Mouse (Mus musculus): ENCODE results near the gene Cbl. TPM values are rescaled to one million over a fixed set of nuclear protein-coding genes. Genes with fewer than 3 reads are reported as not detected.

Gene Cbl
- polyA plus RNA-seq, 1 experiment: 8.2 TPM

GRCm38 (mm10) chr9:44143421-44143820, 90.4 kb downstream of the Cbl start:
- Histone ChIP-seq H3ac (ENCODE audit: control insufficient read depth, insufficient read length, low read depth) (no peak overlapping the region), H3K36me3 (ENCODE audit: control insufficient read depth, insufficient read depth) (peaks cover 26% of the 10 kb centered on the region), H3K79me3 (ENCODE audit: low read depth) (no peaks in the 10 kb centered on the region), H3K27me3 (ENCODE audit: control insufficient read depth, insufficient read depth, insufficient read length) (no peaks in the 10 kb centered on the region), H3K4me3 (ENCODE audit: insufficient read depth, poor library complexity, severe bottlenecking) (no peak overlapping the region), H3K79me2 (ENCODE audit: control insufficient read depth, insufficient read depth) (no peaks in the 10 kb centered on the region)
- TF ChIP-seq MAX (IDR thresholded peaks at IDR 0.05) (no peak), FOSL1 (IDR thresholded peaks at IDR 0.05; ENCODE audit: insufficient read depth, low read length, poor library complexity, severe bottlenecking) (no peak), CEBPB (IDR thresholded peaks at IDR 0.05; ENCODE audit: low read depth) (no peak), CTCF (IDR thresholded peaks at IDR 0.05; ENCODE audit: control insufficient read depth, insufficient read depth, insufficient read length) (no peak), MYOG (IDR thresholded peaks at IDR 0.05; ENCODE audit: control insufficient read depth, extremely low read depth, insufficient read length) (no peak), MYOD1 (IDR thresholded peaks at IDR 0.05; ENCODE audit: control insufficient read depth, insufficient read length, low read depth) (no peak), USF1 (IDR thresholded peaks at IDR 0.05; ENCODE audit: low read depth) (no peak)

- Histone ChIP-seq H3K79me2 (ENCODE audit: control insufficient read depth, insufficient read depth) (no peaks in the 10 kb centered on the region), H3K4me3 (ENCODE audit: insufficient read depth, poor library complexity, severe bottlenecking) (no peak overlapping the region), H3K27me3 (ENCODE audit: control insufficient read depth, insufficient read depth, insufficient read length) (no peaks in the 10 kb centered on the region), H3K79me3 (ENCODE audit: low read depth) (no peaks in the 10 kb centered on the region), H3ac (ENCODE audit: control insufficient read depth, insufficient read length, low read depth) (no peak overlapping the region), H3K36me3 (ENCODE audit: control insufficient read depth, insufficient read depth) (peaks cover 26% of the 10 kb centered on the region)
- TF ChIP-seq FOSL1 (IDR thresholded peaks at IDR 0.05; ENCODE audit: insufficient read depth, low read length, poor library complexity, severe bottlenecking) (no peak), CTCF (IDR thresholded peaks at IDR 0.05; ENCODE audit: control insufficient read depth, insufficient read depth, insufficient read length) (no peak), MAX (IDR thresholded peaks at IDR 0.05) (no peak), MYOG (IDR thresholded peaks at IDR 0.05; ENCODE audit: control insufficient read depth, extremely low read depth, insufficient read length) (no peak), CEBPB (IDR thresholded peaks at IDR 0.05; ENCODE audit: low read depth) (no peak), MYOD1 (IDR thresholded peaks at IDR 0.05; ENCODE audit: control insufficient read depth, insufficient read length, low read depth) (no peak), USF1 (IDR thresholded peaks at IDR 0.05; ENCODE audit: low read depth) (no peak)
These were observed 91.9 kb downstream of the Cbl start for GRCm38 (mm10) chr9:44141951-44142350.

GRCm38 (mm10) chr9:44137846-44138245, 96.0 kb downstream of the Cbl start:
- Histone ChIP-seq H3ac (ENCODE audit: control insufficient read depth, insufficient read length, low read depth) (no peak overlapping the region), H3K27me3 (ENCODE audit: control insufficient read depth, insufficient read depth, insufficient read length) (no peaks in the 10 kb centered on the region), H3K36me3 (ENCODE audit: control insufficient read depth, insufficient read depth) (peaks cover 5% of the 10 kb centered on the region), H3K79me3 (ENCODE audit: low read depth) (no peaks in the 10 kb centered on the region), H3K79me2 (ENCODE audit: control insufficient read depth, insufficient read depth) (no peaks in the 10 kb centered on the region), H3K4me3 (ENCODE audit: insufficient read depth, poor library complexity, severe bottlenecking) (no peak overlapping the region)
- TF ChIP-seq CEBPB (IDR thresholded peaks at IDR 0.05; ENCODE audit: low read depth): no peak
- no peak for TF ChIP-seq MAX (IDR thresholded peaks at IDR 0.05)
- no peak for TF ChIP-seq MYOD1 (IDR thresholded peaks at IDR 0.05; ENCODE audit: control insufficient read depth, insufficient read length, low read depth)
- TF ChIP-seq FOSL1 (IDR thresholded peaks at IDR 0.05; ENCODE audit: insufficient read depth, low read length, poor library complexity, severe bottlenecking): no peak
- TF ChIP-seq MYOG (IDR thresholded peaks at IDR 0.05; ENCODE audit: control insufficient read depth, extremely low read depth, insufficient read length): no peak
- TF ChIP-seq CTCF (IDR thresholded peaks at IDR 0.05; ENCODE audit: control insufficient read depth, insufficient read depth, insufficient read length): no peak
- no peak for TF ChIP-seq USF1 (IDR thresholded peaks at IDR 0.05; ENCODE audit: low read depth)

- Histone ChIP-seq H3K36me3 (ENCODE audit: control insufficient read depth, insufficient read depth) (no peaks in the 10 kb centered on the region), H3K4me3 (ENCODE audit: insufficient read depth, poor library complexity, severe bottlenecking) (peak overlapping the region; percentile 39), H3K79me2 (ENCODE audit: control insufficient read depth, insufficient read depth) (no peaks in the 10 kb centered on the region), H3K27me3 (ENCODE audit: control insufficient read depth, insufficient read depth, insufficient read length) (no peaks in the 10 kb centered on the region), H3ac (ENCODE audit: control insufficient read depth, insufficient read length, low read depth) (peak overlapping the region; percentile 34), H3K79me3 (ENCODE audit: low read depth) (no peaks in the 10 kb centered on the region)
- TF ChIP-seq FOSL1 (IDR thresholded peaks at IDR 0.05; ENCODE audit: insufficient read depth, low read length, poor library complexity, severe bottlenecking) (no peak), CTCF (IDR thresholded peaks at IDR 0.05; ENCODE audit: control insufficient read depth, insufficient read depth, insufficient read length) (no peak), MYOG (IDR thresholded peaks at IDR 0.05; ENCODE audit: control insufficient read depth, extremely low read depth, insufficient read length) (no peak), CEBPB (IDR thresholded peaks at IDR 0.05; ENCODE audit: low read depth) (no peak), MYOD1 (IDR thresholded peaks at IDR 0.05; ENCODE audit: control insufficient read depth, insufficient read length, low read depth) (no peak), MAX (IDR thresholded peaks at IDR 0.05) (no peak), USF1 (IDR thresholded peaks at IDR 0.05; ENCODE audit: low read depth) (no peak)
These were observed 98.0 kb downstream of the Cbl start for GRCm38 (mm10) chr9:44135731-44136411.

GRCm38 (mm10) chr9:44134851-44135730, 98.8 kb downstream of the Cbl start:
- peak overlapping the region; percentile 34 for H3ac ChIP-seq (ENCODE audit: control insufficient read depth, insufficient read length, low read depth)
- no peaks in the 10 kb centered on the region for H3K36me3 ChIP-seq (ENCODE audit: control insufficient read depth, insufficient read depth)
- H3K79me2 ChIP-seq (ENCODE audit: control insufficient read depth, insufficient read depth): no peaks in the 10 kb centered on the region
- TF ChIP-seq MYOG (IDR thresholded peaks at IDR 0.05; ENCODE audit: control insufficient read depth, extremely low read depth, insufficient read length) (no peak), MAX (IDR thresholded peaks at IDR 0.05) (no peak), USF1 (IDR thresholded peaks at IDR 0.05; ENCODE audit: low read depth) (no peak), CEBPB (IDR thresholded peaks at IDR 0.05; ENCODE audit: low read depth) (no peak), CTCF (IDR thresholded peaks at IDR 0.05; ENCODE audit: control insufficient read depth, insufficient read depth, insufficient read length) (no peak), MYOD1 (IDR thresholded peaks at IDR 0.05; ENCODE audit: control insufficient read depth, insufficient read length, low read depth) (no peak), FOSL1 (IDR thresholded peaks at IDR 0.05; ENCODE audit: insufficient read depth, low read length, poor library complexity, severe bottlenecking) (no peak)
- peak overlapping the region; percentile 39 for H3K4me3 ChIP-seq (ENCODE audit: insufficient read depth, poor library complexity, severe bottlenecking)
- no peaks in the 10 kb centered on the region for H3K27me3 ChIP-seq (ENCODE audit: control insufficient read depth, insufficient read depth, insufficient read length)
- no peaks in the 10 kb centered on the region for H3K79me3 ChIP-seq (ENCODE audit: low read depth)

All from C2C12 (cell line).